Mouse (Mus musculus): ENCODE measurements around the gene Gm44790.
A peak's percentile ranks its signal among the peaks of the same experiment; 100 is the strongest.

The Gm44790 gene

DNA sequence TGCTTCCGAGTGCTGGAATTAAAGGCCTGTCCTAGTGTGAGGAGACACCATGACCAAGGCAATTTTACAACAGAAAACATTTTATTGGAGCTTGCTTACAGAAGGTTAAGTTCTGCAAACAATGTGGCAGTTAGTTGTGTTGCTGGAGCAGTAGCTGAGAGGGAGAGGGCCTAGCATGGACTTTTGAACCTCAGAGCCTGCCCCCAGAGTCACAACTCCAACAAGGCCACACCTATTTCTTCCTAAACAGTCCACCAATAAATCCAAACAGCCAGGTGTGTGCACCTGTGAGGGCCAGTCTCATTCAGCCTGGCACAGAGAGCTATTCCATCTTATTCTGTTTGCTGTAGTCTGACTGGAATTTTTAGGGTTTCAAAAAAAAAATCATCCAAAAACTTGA, 7.2 kb downstream of the Gm44790 start:
- no peaks in the 10 kb centered on the region for H3K27me3 ChIP-seq (ENCODE audit: control insufficient read depth, insufficient read depth, low read length, poor library complexity, severe bottlenecking)
- DNase-seq (ENCODE audit: low read depth, low spot score) = no peak

DNA sequence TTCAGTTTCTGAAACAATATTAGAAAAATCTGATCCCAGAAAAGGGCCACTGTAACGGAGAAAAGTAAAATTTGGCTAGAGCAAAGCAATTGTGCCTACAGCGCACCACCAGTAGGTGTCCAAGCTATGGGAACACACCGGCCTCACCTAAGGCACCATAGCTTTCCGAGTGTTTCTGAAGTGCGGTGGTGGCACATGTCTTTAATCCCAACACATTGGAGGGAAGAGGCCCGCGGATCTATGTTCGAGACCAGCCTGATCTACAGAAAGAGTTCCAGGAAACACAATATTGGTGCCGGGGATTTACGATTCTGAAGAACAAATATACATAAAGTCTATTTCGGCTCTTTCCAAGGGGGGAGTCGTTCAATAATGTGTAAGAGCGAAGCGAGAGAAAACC, 11.3 kb downstream of the Gm44790 start:
- peak; percentile 74 for DNase-seq (ENCODE audit: low read depth, low spot score)
- Histone ChIP-seq H3K36me3 (ENCODE audit: control insufficient read depth, insufficient read depth, low read length, poor library complexity, severe bottlenecking) (no peaks in the 10 kb centered on the region), H3K27me3 (ENCODE audit: control insufficient read depth, insufficient read depth, low read length, poor library complexity, severe bottlenecking) (no peaks in the 10 kb centered on the region)

More for the DNA sequence above, 7.2 kb downstream of the Gm44790 start:
- H3K36me3 ChIP-seq (ENCODE audit: control insufficient read depth, insufficient read depth, low read length, poor library complexity, severe bottlenecking) = peaks cover 7% of the 10 kb centered on the region; the same call in 1 of the 2 replicates

DNA sequence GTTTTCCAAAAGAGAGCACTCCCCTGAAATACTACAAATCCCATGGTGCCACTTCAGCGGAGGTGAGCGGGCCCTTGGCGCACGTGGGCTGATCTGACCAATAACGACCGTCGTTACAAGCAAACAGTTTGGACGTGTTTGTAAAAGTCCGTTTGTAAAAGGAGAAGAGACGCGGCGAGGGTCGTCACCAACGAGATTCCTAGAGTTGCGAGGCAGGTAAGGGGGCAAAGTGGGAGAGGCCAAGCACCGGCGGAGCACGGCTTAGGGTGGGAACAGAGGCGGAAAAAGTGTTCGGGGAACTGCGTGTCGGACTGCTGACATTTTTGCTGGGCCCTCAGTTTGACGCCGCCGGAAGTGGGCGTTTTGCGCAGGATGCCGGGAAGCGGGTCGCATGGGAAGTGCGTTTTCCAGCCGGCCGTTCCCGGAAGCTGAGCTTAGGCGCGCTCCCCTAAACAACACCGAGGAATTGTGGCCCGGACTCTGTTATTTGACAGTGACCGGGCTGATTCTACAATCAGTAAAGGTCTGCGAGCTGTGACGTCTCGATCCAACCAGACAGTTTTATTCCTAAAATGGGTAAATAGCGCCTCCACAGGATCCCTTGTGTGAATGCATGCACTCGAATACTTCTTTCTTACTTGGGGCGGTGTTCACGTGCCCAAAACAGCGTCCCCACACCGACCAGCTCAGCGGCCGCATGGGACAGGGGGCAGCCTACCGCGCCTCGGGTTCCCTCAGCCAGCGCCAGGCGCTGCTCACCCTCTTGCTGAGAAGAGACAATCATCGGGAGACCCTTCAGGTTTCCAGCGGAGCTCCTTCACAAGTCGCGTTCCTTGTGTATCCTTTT, 12.0 kb downstream of the Gm44790 start, which contains the start of gene C87436:
C87436 (plus strand) TSS at position 103 of the 847 bp plus-strand sequence.
- Histone ChIP-seq H3K36me3 (ENCODE audit: control insufficient read depth, insufficient read depth, low read length, poor library complexity, severe bottlenecking) (no peaks in the 10 kb centered on the region), H3K27me3 (ENCODE audit: control insufficient read depth, insufficient read depth, low read length, poor library complexity, severe bottlenecking) (no peaks in the 10 kb centered on the region)
- peak; percentile 96 for DNase-seq (ENCODE audit: low read depth, low spot score)

DNA sequence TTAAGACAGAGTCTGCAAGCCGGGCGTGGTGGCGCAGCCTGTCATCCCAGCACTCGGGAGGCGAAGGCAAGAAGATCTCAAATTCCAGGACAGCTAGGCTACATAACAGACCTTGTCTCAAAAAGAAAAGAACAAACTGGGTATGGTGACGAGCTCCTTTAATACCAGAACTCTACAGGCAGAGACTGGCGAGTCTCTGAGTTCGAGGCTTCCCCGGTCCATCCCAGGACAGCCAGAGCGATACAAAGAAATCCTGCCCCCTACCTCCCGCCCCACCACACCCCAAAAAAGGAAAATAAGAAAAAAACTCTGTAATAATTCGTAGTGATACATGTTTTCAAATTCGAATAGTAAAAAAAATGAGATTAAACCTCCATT, 12.7 kb downstream of the Gm44790 start:
- Histone ChIP-seq H3K27me3 (ENCODE audit: control insufficient read depth, insufficient read depth, low read length, poor library complexity, severe bottlenecking) (no peaks in the 10 kb centered on the region), H3K36me3 (ENCODE audit: control insufficient read depth, insufficient read depth, low read length, poor library complexity, severe bottlenecking) (no peaks in the 10 kb centered on the region)
- no peak for DNase-seq (ENCODE audit: low read depth, low spot score)

DNA sequence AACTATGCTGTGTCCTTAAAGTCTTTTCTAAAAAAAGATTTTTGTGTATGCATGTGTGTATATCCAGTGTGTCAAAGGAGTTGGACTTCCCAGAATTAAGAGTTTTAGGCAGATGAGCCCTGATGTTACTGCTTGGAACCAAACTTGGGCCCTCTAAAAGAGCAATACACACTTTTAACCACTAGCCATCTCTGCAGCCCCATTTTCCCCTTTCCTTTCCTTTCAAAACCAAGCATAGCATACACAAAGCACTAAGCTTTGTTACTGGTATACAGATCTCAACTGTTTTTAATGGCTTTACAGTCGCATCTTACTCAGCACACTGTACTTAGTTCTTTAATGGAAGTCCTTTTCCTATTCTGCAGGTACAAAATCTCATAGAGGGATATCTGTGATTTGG, 13.1 kb downstream of the Gm44790 start:
- peak; percentile 5 for DNase-seq (ENCODE audit: low read depth, low spot score)
- no peaks in the 10 kb centered on the region for H3K27me3 ChIP-seq (ENCODE audit: control insufficient read depth, insufficient read depth, low read length, poor library complexity, severe bottlenecking)
- H3K36me3 ChIP-seq (ENCODE audit: control insufficient read depth, insufficient read depth, low read length, poor library complexity, severe bottlenecking) = no peaks in the 10 kb centered on the region; the same call in 1 of the 2 replicates

DNA sequence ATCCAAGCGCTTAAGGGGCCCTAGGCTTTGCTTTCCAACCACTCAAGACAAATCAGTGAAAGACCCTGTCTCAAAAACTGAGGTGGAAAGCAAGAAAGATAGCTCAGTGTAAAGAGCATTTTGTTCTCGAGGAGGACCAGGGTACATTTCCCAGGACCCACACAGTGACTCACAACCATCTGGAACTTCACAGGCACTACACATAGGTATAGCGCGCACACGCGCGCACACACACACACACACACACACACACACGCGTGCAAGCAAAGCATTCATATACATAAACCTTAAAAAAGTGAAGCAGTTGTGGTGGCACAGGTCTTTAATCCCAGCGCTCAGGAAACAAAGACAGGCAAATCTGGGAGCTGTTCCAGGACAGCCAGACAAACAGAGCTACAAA, 15.1 kb downstream of the Gm44790 start:
- Histone ChIP-seq H3K27me3 (ENCODE audit: control insufficient read depth, insufficient read depth, low read length, poor library complexity, severe bottlenecking) (no peaks in the 10 kb centered on the region), H3K36me3 (ENCODE audit: control insufficient read depth, insufficient read depth, low read length, poor library complexity, severe bottlenecking) (no peaks in the 10 kb centered on the region; the same call in 1 of the 2 replicates)
- DNase-seq (ENCODE audit: low read depth, low spot score) = no peak

DNA sequence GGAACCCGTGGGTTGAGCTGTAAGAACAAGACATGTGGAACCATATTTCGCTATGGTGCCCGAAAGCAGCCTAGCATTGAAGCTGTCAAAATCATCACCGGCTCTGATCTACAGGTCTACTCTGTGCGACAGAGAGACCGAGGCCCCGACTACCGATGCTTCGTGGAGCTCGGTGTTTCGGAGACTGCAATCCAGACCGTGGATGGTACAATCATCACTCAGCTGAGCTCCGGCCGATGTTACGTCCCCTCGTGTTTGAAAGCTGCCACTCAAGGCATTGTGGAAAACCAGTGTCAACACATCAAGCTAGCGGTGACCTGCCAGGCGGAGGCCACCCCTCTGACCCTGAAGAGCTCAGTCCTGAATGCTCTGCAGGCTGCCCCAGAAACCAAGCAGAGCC, 19.1 kb downstream of the Gm44790 start:
- no peaks in the 10 kb centered on the region for H3K27me3 ChIP-seq (ENCODE audit: control insufficient read depth, insufficient read depth, low read length, poor library complexity, severe bottlenecking)
- DNase-seq (ENCODE audit: low read depth, low spot score) = no peak

DNA sequence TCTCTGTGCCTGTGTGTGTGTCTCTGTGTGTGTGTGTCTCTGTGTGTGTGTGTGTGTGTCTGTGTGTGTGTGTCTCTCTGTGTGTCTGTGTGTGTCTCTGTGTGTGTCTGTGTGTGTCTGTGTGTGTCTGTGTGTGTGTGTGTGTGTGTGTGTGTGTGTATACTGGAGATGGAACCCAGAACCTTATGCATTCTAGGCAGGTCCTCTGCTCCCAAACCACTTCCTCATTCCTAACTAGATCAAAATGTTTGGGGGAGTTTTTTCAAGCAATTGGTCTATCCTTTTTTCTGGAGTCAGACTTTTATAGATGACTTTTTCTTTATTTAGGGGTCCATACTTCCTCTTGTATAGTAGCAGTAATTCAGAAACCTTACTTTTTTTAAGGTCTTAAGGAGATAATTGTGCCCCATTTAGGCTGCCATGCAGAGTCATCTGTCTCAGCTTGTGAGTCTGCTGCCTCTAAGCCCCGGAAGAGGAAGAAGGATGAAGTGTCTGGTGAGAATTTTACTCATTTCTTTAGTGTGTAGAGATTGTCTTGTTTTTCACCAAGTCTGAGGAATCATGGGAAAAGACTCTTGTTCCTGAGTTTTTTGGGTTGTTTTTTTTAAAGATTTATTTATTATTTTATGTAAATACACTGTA, 20.6 kb downstream of the Gm44790 start:
- peak; percentile 18 for DNase-seq (ENCODE audit: low read depth, low spot score)
- no peaks in the 10 kb centered on the region for H3K27me3 ChIP-seq (ENCODE audit: control insufficient read depth, insufficient read depth, low read length, poor library complexity, severe bottlenecking)
- peaks cover 10% of the 10 kb centered on the region; the same call in 1 of the 2 replicates for H3K36me3 ChIP-seq (ENCODE audit: control insufficient read depth, insufficient read depth, low read length, poor library complexity, severe bottlenecking)

More for the DNA sequence above, 19.1 kb downstream of the Gm44790 start:
- H3K36me3 ChIP-seq (ENCODE audit: control insufficient read depth, insufficient read depth, low read length, poor library complexity, severe bottlenecking) = peaks cover 2% of the 10 kb centered on the region; the same call in 1 of the 2 replicates

DNA sequence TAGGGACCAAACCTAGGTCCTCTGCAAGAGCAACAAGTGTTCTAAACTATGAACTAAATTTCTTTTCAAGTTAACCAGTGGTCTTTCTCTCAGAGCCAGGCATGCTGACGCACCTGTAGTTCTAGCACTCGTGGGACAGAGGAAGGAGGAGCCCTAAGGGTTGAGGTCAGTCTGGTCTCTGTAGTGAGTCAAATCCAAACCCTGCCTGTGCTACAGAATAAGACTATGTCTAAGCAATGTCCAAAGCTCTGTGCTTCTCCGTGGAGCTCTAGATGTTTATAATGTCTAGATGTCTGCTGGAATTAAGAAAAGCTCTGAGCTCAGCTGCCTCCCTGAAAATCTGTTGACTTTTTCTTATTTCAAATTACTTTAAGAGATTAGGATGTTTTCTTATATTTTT, 30.3 kb downstream of the Gm44790 start:
- Histone ChIP-seq H3K36me3 (ENCODE audit: control insufficient read depth, insufficient read depth, low read length, poor library complexity, severe bottlenecking) (peaks cover 19% of the 10 kb centered on the region), H3K27me3 (ENCODE audit: control insufficient read depth, insufficient read depth, low read length, poor library complexity, severe bottlenecking) (no peaks in the 10 kb centered on the region)
- DNase-seq (ENCODE audit: low read depth, low spot score) = no peak

DNA sequence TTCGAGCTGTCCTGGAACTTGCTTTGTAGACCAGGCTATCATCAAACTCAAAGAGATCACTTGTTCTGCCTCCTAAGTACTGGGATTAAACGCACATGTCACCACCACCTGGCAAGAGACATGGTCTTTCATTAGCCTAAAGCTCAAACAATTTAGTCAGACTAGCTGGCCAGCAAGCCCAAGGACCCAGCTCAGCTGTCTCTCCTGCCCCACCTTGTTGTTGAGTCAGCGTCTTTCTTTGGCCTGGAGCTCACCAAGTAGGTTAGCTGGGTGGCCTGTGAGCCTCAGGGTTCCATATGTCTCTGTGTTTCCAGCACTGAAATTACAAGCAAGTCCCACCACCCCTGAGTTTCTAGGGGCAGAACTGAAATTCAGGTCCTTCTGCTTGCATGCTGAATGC, 36.6 kb downstream of the Gm44790 start:
- Histone ChIP-seq H3K36me3 (ENCODE audit: control insufficient read depth, insufficient read depth, low read length, poor library complexity, severe bottlenecking) (peaks cover 18% of the 10 kb centered on the region), H3K27me3 (ENCODE audit: control insufficient read depth, insufficient read depth, low read length, poor library complexity, severe bottlenecking) (no peaks in the 10 kb centered on the region)
- DNase-seq (ENCODE audit: low read depth, low spot score) = no peak

DNA sequence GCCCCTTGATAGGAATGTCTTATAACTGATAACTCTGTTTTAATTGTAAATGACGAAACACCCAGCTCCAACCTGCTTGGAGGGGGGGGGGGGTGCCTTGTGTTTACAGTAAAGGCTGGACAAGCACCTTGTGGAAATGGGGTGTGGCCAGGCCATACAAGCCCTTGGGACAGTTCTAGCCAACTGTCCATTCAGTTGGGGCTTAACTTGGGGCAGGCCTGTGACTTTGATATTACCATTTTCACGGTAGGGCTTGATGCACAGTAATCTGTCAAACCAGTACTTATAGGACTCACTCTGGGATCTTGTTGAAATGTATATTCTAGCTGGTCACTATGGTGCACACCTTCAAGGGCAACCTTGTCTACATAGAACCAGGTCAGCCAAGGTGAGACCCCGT, 44.9 kb downstream of the Gm44790 start:
- no peak for DNase-seq (ENCODE audit: low read depth, low spot score)
- Histone ChIP-seq H3K27me3 (ENCODE audit: control insufficient read depth, insufficient read depth, low read length, poor library complexity, severe bottlenecking) (no peaks in the 10 kb centered on the region), H3K36me3 (ENCODE audit: control insufficient read depth, insufficient read depth, low read length, poor library complexity, severe bottlenecking) (peaks cover 4% of the 10 kb centered on the region)

DNA sequence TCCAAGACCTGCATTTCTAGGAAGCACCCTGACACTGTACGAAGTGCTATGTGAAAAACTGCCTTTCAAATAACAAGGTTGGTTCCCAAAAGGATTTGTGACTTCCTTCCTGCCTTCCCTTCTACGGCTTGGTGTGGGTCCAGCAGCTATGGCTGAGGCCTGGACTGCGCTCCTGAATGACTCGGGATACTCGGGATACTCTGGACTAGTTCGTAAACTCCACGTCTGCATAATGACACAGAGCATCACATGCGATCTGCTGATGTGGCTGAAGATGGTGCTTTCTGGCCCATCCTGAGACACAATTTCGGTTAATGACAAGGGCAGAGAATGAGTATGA, 45.3 kb downstream of the Gm44790 start:
- H3K27me3 ChIP-seq (ENCODE audit: control insufficient read depth, insufficient read depth, low read length, poor library complexity, severe bottlenecking) = no peaks in the 10 kb centered on the region
- H3K36me3 ChIP-seq (ENCODE audit: control insufficient read depth, insufficient read depth, low read length, poor library complexity, severe bottlenecking) = peaks cover 2% of the 10 kb centered on the region
- DNase-seq (ENCODE audit: low read depth, low spot score) = no peak

DNA sequence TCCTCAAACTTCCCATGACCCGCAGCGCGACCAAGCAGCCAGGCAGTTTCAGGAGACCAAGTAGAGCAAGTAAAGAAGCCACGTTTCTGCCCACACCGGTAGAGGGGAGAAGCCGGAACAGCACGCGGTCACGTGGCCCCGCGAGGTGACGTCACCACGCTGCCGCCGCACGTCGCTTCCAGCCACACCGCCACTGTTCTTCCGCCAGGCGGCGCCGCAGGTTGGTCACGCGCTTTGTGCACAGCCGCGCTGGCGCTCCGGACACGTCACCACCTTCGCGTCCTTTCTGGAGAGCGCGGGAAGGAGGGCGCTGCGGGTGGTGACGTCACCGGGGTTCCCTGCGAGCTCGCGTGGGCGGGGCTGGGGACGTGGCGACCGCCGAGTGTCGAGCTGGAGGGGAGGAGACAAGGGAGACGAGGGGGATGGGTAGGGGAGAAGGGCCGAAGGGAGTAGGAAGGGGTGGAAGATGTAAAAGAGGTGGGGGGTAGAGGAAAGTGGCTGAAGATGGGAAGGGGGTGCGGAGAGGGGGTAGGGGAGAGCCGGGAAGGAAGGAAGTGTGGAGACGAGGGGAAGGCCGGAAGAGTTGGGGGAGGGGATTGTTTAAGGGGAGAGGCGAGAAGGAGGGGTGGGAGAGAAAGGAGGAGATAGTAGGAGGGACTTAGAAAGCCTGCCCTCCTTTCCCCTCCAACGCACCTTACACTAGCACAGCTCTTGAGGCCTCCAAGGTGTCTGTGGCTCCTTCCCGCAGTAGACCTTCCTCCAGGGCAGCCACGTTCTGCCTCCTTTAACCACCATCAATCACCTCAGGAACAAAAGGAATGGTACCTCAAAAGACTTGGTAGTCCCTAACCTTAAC, 45.9 kb downstream of the Gm44790 start:
- DNase-seq (ENCODE audit: low read depth, low spot score) = peak; percentile 100
- Histone ChIP-seq H3K36me3 (ENCODE audit: control insufficient read depth, insufficient read depth, low read length, poor library complexity, severe bottlenecking) (no peaks in the 10 kb centered on the region; the same call in none of the 2 replicates), H3K27me3 (ENCODE audit: control insufficient read depth, insufficient read depth, low read length, poor library complexity, severe bottlenecking) (no peaks in the 10 kb centered on the region)

DNA sequence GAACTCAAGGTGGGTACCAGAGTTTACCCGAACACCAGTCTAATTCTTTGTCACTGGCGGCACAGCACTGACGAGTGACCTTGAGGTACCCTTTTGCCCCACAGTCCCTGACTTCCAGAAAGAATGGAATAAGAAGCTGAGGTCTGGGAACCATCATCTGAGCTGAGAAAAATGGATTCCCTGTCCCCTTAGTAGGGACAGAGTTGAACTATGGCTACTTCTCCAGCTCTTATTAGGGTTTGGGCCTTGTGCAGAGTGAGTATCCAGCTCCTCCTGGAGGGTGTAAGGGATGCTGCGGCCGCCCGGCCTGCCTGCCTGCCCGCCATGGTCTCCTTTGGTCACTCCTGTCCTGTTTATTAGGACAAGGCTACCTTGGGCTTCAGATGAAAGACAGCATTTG, 46.6 kb downstream of the Gm44790 start:
- no peaks in the 10 kb centered on the region; the same call in none of the 2 replicates for H3K36me3 ChIP-seq (ENCODE audit: control insufficient read depth, insufficient read depth, low read length, poor library complexity, severe bottlenecking)
- H3K27me3 ChIP-seq (ENCODE audit: control insufficient read depth, insufficient read depth, low read length, poor library complexity, severe bottlenecking) = no peaks in the 10 kb centered on the region
- no peak for DNase-seq (ENCODE audit: low read depth, low spot score)

Data from splenic B cell, adult 2 months (primary cell).